Mouse (Mus musculus) CH12.LX (cell line): ENCODE data around the gene Ldlr. TPM values are rescaled to one million over a fixed set of nuclear protein-coding genes. Genes with fewer than 3 reads are reported as not detected.
A peak's percentile ranks its signal among the peaks of the same experiment; 100 is the strongest.

Experiments used
- DNase-seq: peaks from one replicate; pipeline ENCODE4 v3.0.0-alpha.2; 2013; ENCODE audit errors: extremely low read depth
- H3K27ac ChIP-seq: 2 replicates; pipeline ENCODE4 v1.5.1; 2012; ENCODE audit warnings: low read depth, mild to moderate bottlenecking, control low read depth, moderate library complexity; ENCODE audit not compliant: insufficient read depth
- H3K27me3 ChIP-seq: replicated peaks from 2 replicates; pipeline ENCODE3; 2012; ENCODE audit warnings: inconsistent platforms
- H3K36me3 ChIP-seq, 2 experiments: replicated peaks in 1 of 2; 2 replicates each; pipeline versions ENCODE3 to v1.6.1; 2012; ENCODE audit warnings: inconsistent platforms in 1 of 2, low read length in 1 of 2, mild to moderate bottlenecking in 1 of 2, mixed read lengths in 1 of 2, moderate library complexity in 1 of 2; ENCODE audit not compliant: control insufficient read depth in 1 of 2, insufficient read depth in 1 of 2
- H3K4me1 ChIP-seq, 2 experiments: 2 replicates each; pipeline ENCODE4 v1.6.1; 2012; ENCODE audit warnings: inconsistent platforms in 1 of 2, moderate library complexity in 1 of 2; ENCODE audit not compliant: insufficient read depth in 2 of 2, control insufficient read depth in 1 of 2
- H3K4me2 ChIP-seq: 2 replicates; pipeline ENCODE4 v1.6.1; 2012; ENCODE audit warnings: low read depth, mild to moderate bottlenecking, control low read depth; ENCODE audit not compliant: poor library complexity, insufficient read depth, severe bottlenecking
- H3K4me3 ChIP-seq, 3 experiments: fragments of 150-350 bp in 1 of 3; sonication (generic) in 1 of 3; replicated peaks in 1 of 3; 2 replicates each; pipeline versions ENCODE3 to v1.5.1; 2011 to 2012; ENCODE audit warnings: low read depth in 2 of 3, low read length in 2 of 3, mild to moderate bottlenecking in 2 of 3, moderate library complexity in 2 of 3, control low read depth in 1 of 3, improper control_type of control experiment in 1 of 3, inconsistent platforms in 1 of 3, mixed read lengths in 1 of 3; ENCODE audit not compliant: poor library complexity in 1 of 3
- H3K79me2 ChIP-seq: replicated peaks from 2 replicates; pipeline ENCODE4 v1.6.1; 2012; ENCODE audit warnings: mild to moderate bottlenecking, moderate library complexity; ENCODE audit not compliant: control insufficient read depth, poor library complexity, insufficient read depth, severe bottlenecking; ENCODE audit errors: extremely low read depth
- H3K9ac ChIP-seq: 2 replicates; pipeline ENCODE4 v1.6.1; 2012; ENCODE audit warnings: low read depth, mild to moderate bottlenecking, control low read depth, moderate library complexity; ENCODE audit not compliant: insufficient read depth
- H3K9me3 ChIP-seq: replicated peaks from 2 replicates; pipeline ENCODE3; 2012; ENCODE audit warnings: low read length, inconsistent platforms, mixed read lengths
- BHLHE40 ChIP-seq: IDR thresholded peaks from 2 replicates; pipeline ENCODE4 v1.6.1; 2011; ENCODE audit warnings: mild to moderate bottlenecking, low read depth, low read length, improper control_type of control experiment
- CHD2 ChIP-seq: IDR thresholded peaks from 2 replicates; pipeline ENCODE4 v1.6.1; 2011; ENCODE audit warnings: low read length, improper control_type of control experiment
- E2F4 ChIP-seq: IDR thresholded peaks from 2 replicates; pipeline ENCODE4 v1.6.1; 2011; ENCODE audit warnings: low read depth, low read length, improper control_type of control experiment; ENCODE audit not compliant: insufficient replicate concordance
- ELF1 ChIP-seq: IDR thresholded peaks from 2 replicates; pipeline ENCODE4 v1.6.1; 2014; ENCODE audit warnings: low read depth, mild to moderate bottlenecking, inconsistent platforms, low read length, improper control_type of control experiment
- ETS1 ChIP-seq: conservative IDR thresholded peaks from 2 replicates; pipeline ENCODE4 v1.6.1; 2012; ENCODE audit warnings: low read depth, mild to moderate bottlenecking, inconsistent platforms, low read length, improper control_type of control experiment, moderate library complexity
- GABPA ChIP-seq: IDR thresholded peaks from 2 replicates; pipeline ENCODE4 v1.6.1; 2012; ENCODE audit warnings: low read depth, low read length, improper control_type of control experiment, inconsistent platforms; ENCODE audit not compliant: insufficient replicate concordance
- HCFC1 ChIP-seq: IDR thresholded peaks from 2 replicates; pipeline ENCODE4 v1.6.1; 2012; ENCODE audit warnings: low read depth, mild to moderate bottlenecking, inconsistent platforms, low read length, improper control_type of control experiment
- JUN ChIP-seq: IDR thresholded peaks from 2 replicates; pipeline ENCODE4 v1.6.1; 2011; ENCODE audit warnings: low read depth, mild to moderate bottlenecking, low read length, improper control_type of control experiment, moderate library complexity; ENCODE audit not compliant: insufficient read depth
- MAFK ChIP-seq: IDR thresholded peaks from 2 replicates; pipeline ENCODE4 v1.6.1; 2011; ENCODE audit warnings: low read length, improper control_type of control experiment; ENCODE audit not compliant: insufficient replicate concordance
- MAZ ChIP-seq: IDR thresholded peaks from 2 replicates; pipeline ENCODE4 v1.6.1; 2012; ENCODE audit warnings: low read depth, mild to moderate bottlenecking, inconsistent platforms, low read length, improper control_type of control experiment, moderate library complexity
- MXI1 ChIP-seq: IDR thresholded peaks from 2 replicates; pipeline ENCODE4 v1.6.1; 2011; ENCODE audit warnings: mild to moderate bottlenecking, low read depth, low read length, improper control_type of control experiment
- NELFE ChIP-seq: IDR thresholded peaks from 2 replicates; pipeline ENCODE4 v1.6.1; 2011; ENCODE audit warnings: low read depth, low read length, improper control_type of control experiment
- NRF1 ChIP-seq: IDR thresholded peaks from 2 replicates; pipeline ENCODE4 v1.6.1; 2014; ENCODE audit warnings: low read depth, mild to moderate bottlenecking, inconsistent platforms, low read length, improper control_type of control experiment, moderate library complexity
- POLR2A ChIP-seq: IDR thresholded peaks from 2 replicates; pipeline ENCODE4 v1.6.1; 2011; ENCODE audit warnings: low read depth, mild to moderate bottlenecking, improper control_type of control experiment, low read length
- SIN3A ChIP-seq: IDR thresholded peaks from 2 replicates; pipeline ENCODE4 v1.6.1; 2012; ENCODE audit warnings: low read length, improper control_type of control experiment, inconsistent platforms
- SMC3 ChIP-seq: IDR thresholded peaks from 2 replicates; pipeline ENCODE4 v1.6.1; 2011; ENCODE audit warnings: low read depth, low read length, improper control_type of control experiment
- UBTF ChIP-seq: IDR thresholded peaks from 2 replicates; pipeline ENCODE4 v1.6.1; 2012; ENCODE audit warnings: low read depth, mild to moderate bottlenecking, inconsistent platforms, low read length, improper control_type of control experiment, moderate library complexity
- USF1 ChIP-seq: IDR thresholded peaks from 2 replicates; pipeline ENCODE4 v1.6.1; 2014; ENCODE audit warnings: low read depth, mild to moderate bottlenecking, inconsistent platforms, low read length, improper control_type of control experiment
- USF2 ChIP-seq: conservative IDR thresholded peaks from 2 replicates; pipeline ENCODE4 v1.6.1; 2011; ENCODE audit warnings: low read depth, low read length, improper control_type of control experiment
- ZC3H11A ChIP-seq: IDR thresholded peaks from 2 replicates; pipeline ENCODE4 v1.6.1; 2012; ENCODE audit warnings: low read depth, mild to moderate bottlenecking, inconsistent platforms, low read length, improper control_type of control experiment
- ZKSCAN1 ChIP-seq: IDR thresholded peaks from 2 replicates; pipeline ENCODE4 v1.6.1; 2012; ENCODE audit warnings: low read depth, inconsistent platforms, low read length, improper control_type of control experiment, borderline replicate concordance
- ZMIZ1 ChIP-seq: IDR thresholded peaks from 2 replicates; pipeline ENCODE4 v1.6.1; 2012; ENCODE audit warnings: low read depth, mild to moderate bottlenecking, inconsistent platforms, low read length, improper control_type of control experiment
- dilution Hi-C: fragments of 300-500 bp; cut with MboI; formaldehyde crosslinking; loops from 2 replicates; pipeline ENCODE4 v1.14.3; 2020; ENCODE audit warnings: low sequenced_read_pairs; ENCODE audit not compliant: extremely low pct_unique_long_range_greater_than_20kb, extremely low pct_ligation_motif_present
- in situ Hi-C: fragments of 300-500 bp; cut with MboI; formaldehyde crosslinking; loops from 3 replicates; pipeline ENCODE4 v1.14.3; 2019; ENCODE audit warnings: low sequenced_read_pairs, low pct_ligation_motif_present, low pct_unique_long_range_greater_than_20kb, mixed read lengths
- polyA plus RNA-seq: library from polyadenylated mRNA; unstranded; fragments of >175 nt; gene quantifications from 2 replicates; pipeline ENCODE4 v1.2.1, GENCODE M21; 2012; ENCODE audit warnings: low read depth; ENCODE audit not compliant: insufficient read length
- total RNA-seq, 2 experiments: library from RNA; depleted of rRNA; stranded (reverse); fragments of 300-350 nt in 1 of 2; fragments of >200 nt in 1 of 2; gene quantifications; 2 replicates each; pipeline ENCODE4 v1.2.3; 2012 to 2014

Ldlr gene
- total and polyA plus RNA-seq, 3 experiments = 24.0 to 34.7 (median 24.9) TPM

DNA sequence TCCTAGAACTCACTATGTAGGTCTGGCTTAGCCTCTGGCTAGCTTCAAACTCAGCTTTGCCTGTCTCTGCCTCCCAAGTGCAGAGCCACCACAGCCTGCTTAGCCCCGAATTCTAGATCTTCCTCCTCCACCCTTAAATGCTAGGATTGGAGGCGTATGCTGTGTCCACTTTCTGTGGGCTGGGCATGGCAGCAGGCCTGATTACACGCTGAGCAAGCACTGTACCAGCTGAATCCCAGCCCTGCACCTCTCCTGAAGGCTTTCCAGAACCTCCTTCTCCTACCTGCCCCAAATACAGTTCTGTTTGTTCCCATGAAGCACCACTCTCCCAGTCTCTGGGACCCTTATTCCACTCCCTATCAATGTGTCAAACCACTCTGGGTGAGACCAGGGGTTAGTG lies 13.9 kb upstream of the Ldlr start:
- H3K4me2 ChIP-seq = no peak overlapping the region
- no peak overlapping the region for H3K27ac ChIP-seq
- dilution Hi-C loops = no loop called here

DNA sequence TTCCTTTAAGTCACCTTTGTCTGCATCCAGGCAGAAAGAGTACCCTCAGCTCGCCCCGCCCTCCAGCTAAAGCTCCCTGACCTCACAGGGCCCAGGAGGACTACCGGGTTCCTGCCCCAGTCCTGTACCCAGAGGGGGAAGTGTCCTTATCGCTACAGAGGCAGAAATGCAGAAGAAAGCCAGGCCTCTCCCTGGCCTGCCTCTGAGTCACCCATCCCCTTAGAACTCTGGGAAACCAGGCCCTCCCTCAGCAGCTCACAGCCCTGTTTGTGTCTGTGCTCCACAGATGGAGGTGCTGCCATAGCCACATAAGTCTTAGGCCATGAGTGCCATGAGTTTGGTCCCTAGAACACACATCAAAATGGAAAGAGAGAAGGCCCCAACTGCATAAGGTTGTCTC lies 8.0 kb upstream of the Ldlr start:
- H3K27ac ChIP-seq = no peak overlapping the region
- no peak overlapping the region for H3K4me2 ChIP-seq

More for the DNA sequence above, 13.9 kb upstream of the Ldlr start:
- no peak for TF ChIP-seq SIN3A
- TF ChIP-seq USF1 = no peak
- no peak for TF ChIP-seq NRF1
- TF ChIP-seq SMC3 = no peak
- TF ChIP-seq CHD2 = no peak
- no peak for TF ChIP-seq UBTF
- TF ChIP-seq USF2 = no peak
- TF ChIP-seq MXI1 = no peak
- no peak for TF ChIP-seq BHLHE40
- no peak for TF ChIP-seq MAFK
- no peak for TF ChIP-seq HCFC1
- no peak for TF ChIP-seq ZKSCAN1
- no peak for TF ChIP-seq E2F4
- TF ChIP-seq NELFE = no peak
- no peak for TF ChIP-seq MAZ
- no peak for TF ChIP-seq ZC3H11A
- Histone ChIP-seq H3K36me3 (peaks cover 13 to 46% of the 10 kb centered on the region in 2 experiments), H3K9ac (no peak overlapping the region), H3K4me3 (no peak overlapping the region), H3K9me3 (no peaks in the 10 kb centered on the region), H3K27me3 (no peaks in the 10 kb centered on the region), H3K79me2 (no peaks in the 10 kb centered on the region), H3K4me1 (no peaks in the 10 kb centered on the region)
- in situ Hi-C loops = no loop called here
- DNase-seq = no peak

More for the DNA sequence above, 8.0 kb upstream of the Ldlr start:
- DNase-seq = peak; percentile 33
- TF ChIP-seq ELF1 (no peak), USF1 (no peak), ZMIZ1 (no peak), ETS1 (no peak), SIN3A (no peak), HCFC1 (no peak), JUN (no peak), USF2 (no peak), POLR2A (no peak), GABPA (no peak)
- TF ChIP-seq, all 38 proteins: peak for 0
- Histone ChIP-seq H3K4me3 (no peak overlapping the region), H3K4me1 (peaks cover 0 to 17% of the 10 kb centered on the region in 2 experiments; a peak in 2 of 4 replicates), H3K27me3 (no peaks in the 10 kb centered on the region), H3K9ac (no peak overlapping the region), H3K79me2 (no peaks in the 10 kb centered on the region), H3K9me3 (no peaks in the 10 kb centered on the region), H3K36me3 (no peaks in the 10 kb centered on the region)
- dilution Hi-C loops (no loop called here), in situ Hi-C loops (no loop called here)
